Mouse (Mus musculus): ENCODE measurements around the gene Arhgap45. TPM values are rescaled to one million over a fixed set of nuclear protein-coding genes. Genes with fewer than 3 reads are reported as not detected.
"Not testable (repeated sequence)": the region's sequence is repeated elsewhere in the genome, so short reads cannot be mapped to it uniquely, and the experiment has no call there.

The Arhgap45 gene
- polyA plus RNA-seq, 1 experiment from 2014 or later: 5.6 TPM

GRCm38 (mm10) chr10:80027681-80028520 is 11.4 kb downstream of the Arhgap45 start:
- Histone ChIP-seq H3K36me3 (no peaks in the 10 kb centered on the region), H3K27me3 (no peaks in the 10 kb centered on the region), H3K4me3 (no peak overlapping the region), H3K4me2 (replicated peaks) (no peak overlapping the region), H3K9ac (replicated peaks) (no peak overlapping the region), H3K9me3 (no peaks in the 10 kb centered on the region), H3K27ac (replicated peaks) (no peak overlapping the region), H3K4me1 (no peaks in the 10 kb centered on the region)
- 75% methylated on average over 20 of the region's 20 CpGs for WGBS
- no peak for ATAC-seq (ENCODE audit: low FRiP score, low read depth)

GRCm38 (mm10) chr10:80028521-80028846 is 12.0 kb downstream of the Arhgap45 start:
- 95% methylated on average over 13 of the region's 13 CpGs for WGBS
- Histone ChIP-seq H3K9me3 (no peaks in the 10 kb centered on the region), H3K27ac (replicated peaks) (no peak overlapping the region), H3K9ac (replicated peaks) (no peak overlapping the region), H3K27me3 (no peaks in the 10 kb centered on the region), H3K4me3 (no peak overlapping the region), H3K4me1 (no peaks in the 10 kb centered on the region), H3K4me2 (replicated peaks) (no peak overlapping the region), H3K36me3 (no peaks in the 10 kb centered on the region)
- no peak for ATAC-seq (ENCODE audit: low FRiP score, low read depth)

GRCm38 (mm10) chr10:80030191-80030590 is 13.7 kb downstream of the Arhgap45 start:
- H3K9me3 ChIP-seq: no peaks in the 10 kb centered on the region
- no peak overlapping the region for H3K4me2 ChIP-seq (replicated peaks)
- 90% methylated on average over 9 of the region's 9 CpGs for WGBS
- no peak overlapping the region for H3K4me3 ChIP-seq
- H3K9ac ChIP-seq (replicated peaks): no peak overlapping the region
- ATAC-seq (ENCODE audit: low FRiP score, low read depth): no peak
- no peaks in the 10 kb centered on the region for H3K4me1 ChIP-seq
- H3K27ac ChIP-seq (replicated peaks): no peak overlapping the region
- no peaks in the 10 kb centered on the region for H3K27me3 ChIP-seq
- peaks cover 9% of the 10 kb centered on the region for H3K36me3 ChIP-seq

GRCm38 (mm10) chr10:80030736-80031135 is 14.3 kb downstream of the Arhgap45 start:
- Histone ChIP-seq H3K27ac (replicated peaks) (no peak overlapping the region), H3K4me1 (no peaks in the 10 kb centered on the region), H3K9ac (replicated peaks) (no peak overlapping the region), H3K4me2 (replicated peaks) (no peak overlapping the region), H3K36me3 (peaks cover 14% of the 10 kb centered on the region), H3K4me3 (no peak overlapping the region), H3K27me3 (no peaks in the 10 kb centered on the region), H3K9me3 (no peaks in the 10 kb centered on the region)
- 88% methylated on average over 17 of the region's 17 CpGs for WGBS
- no peak for ATAC-seq (ENCODE audit: low FRiP score, low read depth)

- H3K9ac ChIP-seq (replicated peaks): no peak overlapping the region; the same call in 1 of the 2 replicates
Measured at GRCm38 (mm10) chr10:80032799-80033480, 16.5 kb downstream of the Arhgap45 start.

GRCm38 (mm10) chr10:80033511-80034391 is 17.3 kb downstream of the Arhgap45 start:
- Histone ChIP-seq H3K36me3 (peaks cover 40% of the 10 kb centered on the region), H3K9ac (replicated peaks) (no peak overlapping the region), H3K4me2 (replicated peaks) (no peak overlapping the region), H3K27me3 (no peaks in the 10 kb centered on the region), H3K4me3 (no peak overlapping the region), H3K27ac (replicated peaks) (no peak overlapping the region), H3K9me3 (no peaks in the 10 kb centered on the region), H3K4me1 (peaks cover 10% of the 10 kb centered on the region)
- ATAC-seq (ENCODE audit: low FRiP score, low read depth): no peak
- WGBS: 54% methylated on average over 9 of the region's 9 CpGs

More at GRCm38 (mm10) chr10:80032799-80033480, 16.5 kb downstream of the Arhgap45 start:
- peaks cover 2% of the 10 kb centered on the region for H3K4me1 ChIP-seq
- H3K4me2 ChIP-seq (replicated peaks): no peak overlapping the region
- WGBS: 63% methylated on average over 5 of the region's 5 CpGs
- no peaks in the 10 kb centered on the region for H3K27me3 ChIP-seq
- no peak overlapping the region for H3K4me3 ChIP-seq
- no peak for ATAC-seq (ENCODE audit: low FRiP score, low read depth)
- H3K9me3 ChIP-seq: no peaks in the 10 kb centered on the region
- H3K36me3 ChIP-seq: peaks cover 35% of the 10 kb centered on the region
- no peak overlapping the region; the same call in 1 of the 2 replicates for H3K27ac ChIP-seq (replicated peaks)

- H3K9ac ChIP-seq (replicated peaks): no peak overlapping the region
Measured at GRCm38 (mm10) chr10:80035148-80035547, 18.7 kb downstream of the Arhgap45 start.

GRCm38 (mm10) chr10:80035686-80036085 is 19.2 kb downstream of the Arhgap45 start:
- H3K9me3 ChIP-seq: no peaks in the 10 kb centered on the region
- peaks cover 40% of the 10 kb centered on the region for H3K36me3 ChIP-seq
- H3K4me3 ChIP-seq: no peak overlapping the region
- WGBS: 93% methylated on average over 5 of the region's 5 CpGs
- H3K9ac ChIP-seq (replicated peaks): no peak overlapping the region
- H3K4me1 ChIP-seq: peaks cover 13% of the 10 kb centered on the region
- H3K4me2 ChIP-seq (replicated peaks): no peak overlapping the region
- ATAC-seq (ENCODE audit: low FRiP score, low read depth): no peak
- H3K27ac ChIP-seq (replicated peaks): no peak overlapping the region
- no peaks in the 10 kb centered on the region for H3K27me3 ChIP-seq

More at GRCm38 (mm10) chr10:80035148-80035547, 18.7 kb downstream of the Arhgap45 start:
- Histone ChIP-seq H3K27me3 (no peaks in the 10 kb centered on the region), H3K4me1 (peaks cover 13% of the 10 kb centered on the region), H3K4me2 (replicated peaks) (no peak overlapping the region), H3K4me3 (no peak overlapping the region), H3K36me3 (peaks cover 40% of the 10 kb centered on the region), H3K27ac (replicated peaks) (no peak overlapping the region), H3K9me3 (no peaks in the 10 kb centered on the region)
- ATAC-seq (ENCODE audit: low FRiP score, low read depth): no peak
- 88% methylated on average over 8 of the region's 8 CpGs for WGBS

- H3K9me3 ChIP-seq: no peaks in the 10 kb centered on the region
- no peak overlapping the region for H3K27ac ChIP-seq (replicated peaks)
- H3K9ac ChIP-seq (replicated peaks): no peak overlapping the region
- no peak overlapping the region for H3K4me3 ChIP-seq
- H3K4me1 ChIP-seq: peaks cover 13% of the 10 kb centered on the region
- H3K4me2 ChIP-seq (replicated peaks): no peak overlapping the region
- H3K36me3 ChIP-seq: peaks cover 40% of the 10 kb centered on the region
- ATAC-seq (ENCODE audit: low FRiP score, low read depth): no peak
- no peaks in the 10 kb centered on the region for H3K27me3 ChIP-seq
- WGBS: 92% methylated on average over 13 of the region's 13 CpGs
Measured at GRCm38 (mm10) chr10:80036832-80037231, 20.4 kb downstream of the Arhgap45 start.

- Histone ChIP-seq H3K9me3 (no peaks in the 10 kb centered on the region), H3K4me2 (replicated peaks) (peak within 1 kb of the TSS; percentile 86), H3K36me3 (peaks cover 38% of the 10 kb centered on the region), H3K9ac (replicated peaks) (peak within 1 kb of the TSS; percentile 82), H3K4me3 (peak within 1 kb of the TSS; percentile 83), H3K27me3 (no peaks in the 10 kb centered on the region), H3K27ac (replicated peaks) (peak within 1 kb of the TSS; percentile 54; the same call in 1 of the 2 replicates), H3K4me1 (peaks cover 13% of the 10 kb centered on the region)
- WGBS: under 1% methylated on average over 40 of the region's 40 CpGs
- peak; percentile 96 for ATAC-seq (ENCODE audit: low FRiP score, low read depth)
Measured at GRCm38 (mm10) chr10:80039559-80039979, 23.1 kb downstream of the Arhgap45 start, which contains the start of gene Polr2e. TSS of gene Polr2e (minus strand) at chr10:80039795.

- not testable (repeated sequence) for H3K4me3 ChIP-seq; H3K4me2 ChIP-seq (replicated peaks); H3K27me3 ChIP-seq; ATAC-seq (ENCODE audit: low FRiP score, low read depth); H3K9me3 ChIP-seq; H3K27ac ChIP-seq (replicated peaks); H3K9ac ChIP-seq (replicated peaks)
- Histone ChIP-seq H3K4me1 (peaks cover 13% of the 10 kb centered on the region), H3K36me3 (peaks cover 18% of the 10 kb centered on the region)
- WGBS: 89% methylated on average over 8 of the region's 8 CpGs
Measured at GRCm38 (mm10) chr10:80041409-80042060, 25.1 kb downstream of the Arhgap45 start.
